ENCODE assay signal across 8 mouse cellular contexts in the genomic region with DNA sequence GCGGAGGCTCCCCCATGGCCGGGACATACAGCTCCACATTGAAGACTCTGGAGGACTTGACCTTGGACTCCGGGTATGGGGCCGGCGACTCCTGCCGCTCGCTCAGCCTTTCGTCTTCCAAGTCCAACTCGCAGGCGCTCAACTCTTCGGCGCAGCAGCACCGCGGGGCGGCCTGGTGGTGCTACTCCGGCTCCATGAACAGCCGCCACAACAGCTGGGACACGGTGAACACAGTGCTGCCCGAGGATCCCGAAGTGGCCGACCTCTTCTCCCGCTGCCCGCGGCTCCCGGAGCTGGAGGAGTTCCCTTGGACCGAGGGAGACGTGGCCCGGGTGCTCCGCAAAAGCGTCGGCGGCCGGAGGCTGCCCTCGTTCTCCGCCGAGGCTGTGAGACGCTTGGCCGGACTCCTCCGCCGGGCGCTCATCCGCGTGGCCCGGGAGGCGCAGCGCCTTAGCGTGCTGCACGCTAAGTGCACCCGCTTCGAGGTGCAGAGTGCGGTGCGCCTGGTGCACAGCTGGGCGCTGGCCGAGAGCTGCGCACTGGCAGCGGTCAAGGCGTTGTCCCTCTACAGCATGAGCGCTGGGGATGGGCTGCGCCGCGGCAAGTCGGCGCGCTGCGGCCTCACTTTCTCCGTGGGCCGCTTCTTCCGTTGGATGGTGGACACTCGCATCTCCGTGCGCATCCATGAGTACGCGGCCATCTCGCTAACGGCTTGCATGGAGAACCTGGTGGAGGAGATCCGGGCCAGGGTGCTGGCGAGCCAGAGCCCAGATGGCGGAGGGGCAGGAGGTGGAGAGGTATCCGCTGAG. TPM values are rescaled to one million over a fixed set of nuclear protein-coding genes. Genes with fewer than 3 reads are reported as not detected.
DNase-seq lines count a peak whose midpoint lies in the region; ATAC-seq and TF ChIP-seq lines count a peak whose summit lies in the region.

No protein-coding gene starts in this region.

- peak overlapping the region; percentile 99 for H3K4me2 ChIP-seq in forebrain, postnatal 0 days (ENCODE audit: low read depth)
- H3K4me2 ChIP-seq in lung, postnatal 0 days (replicated peaks; ENCODE audit: low read depth, low read length) = peak overlapping the region; percentile 97

- ATAC-seq in forebrain, postnatal 0 days = peak; percentile 36
- peak; percentile 49 for ATAC-seq in lung, postnatal 0 days

- H3K27ac ChIP-seq in ES-Bruce4 (ENCODE audit: insufficient read depth, low read length) = no peak overlapping the region
- H3K27ac ChIP-seq in forebrain, postnatal 0 days (ENCODE audit: low read depth, low read length) = no peak overlapping the region; the same call in 1 of the 2 replicates
- peak overlapping the region; percentile 82 for H3K27ac ChIP-seq in lung, postnatal 0 days (ENCODE audit: low read length)

- H3K4me1 ChIP-seq in ES-Bruce4 (ENCODE audit: control insufficient read depth, insufficient read depth, low read length) = no peaks in the 10 kb centered on the region
- H3K4me1 ChIP-seq in forebrain, postnatal 0 days (ENCODE audit: insufficient read depth) = peaks cover 17% of the 10 kb centered on the region
- H3K4me1 ChIP-seq in lung, postnatal 0 days (ENCODE audit: insufficient read depth, low read depth, low read length) = peaks cover 13% of the 10 kb centered on the region

- H3K4me3 ChIP-seq in ES-Bruce4 (ENCODE audit: low read depth, low read length) = peak overlapping the region; percentile 84
- H3K4me3 ChIP-seq in forebrain, postnatal 0 days (ENCODE audit: low read depth, low read length) = peak overlapping the region; percentile 55
- peak overlapping the region; percentile 62 for H3K4me3 ChIP-seq in lung, postnatal 0 days (ENCODE audit: low read depth, low read length)

- no peaks in the 10 kb centered on the region for H3K36me3 ChIP-seq in ES-Bruce4 (ENCODE audit: control insufficient read depth, insufficient read depth, low read length, poor library complexity, severe bottlenecking)
- no peaks in the 10 kb centered on the region for H3K36me3 ChIP-seq in forebrain, postnatal 0 days (ENCODE audit: insufficient read depth)
- H3K36me3 ChIP-seq in lung, postnatal 0 days (ENCODE audit: insufficient read depth, low read length) = no peaks in the 10 kb centered on the region

- peak overlapping the region; percentile 62 for H3K9ac ChIP-seq in ES-Bruce4 (ENCODE audit: low read depth, poor library complexity, severe bottlenecking)
- peak overlapping the region; percentile 41 for H3K9ac ChIP-seq in forebrain, postnatal 0 days
- peak overlapping the region; percentile 41; the same call in 1 of the 2 replicates for H3K9ac ChIP-seq in lung, postnatal 0 days (replicated peaks; ENCODE audit: low read depth)

- under 1% methylated on average over 79 of the region's 79 CpGs for WGBS in forebrain, postnatal 0 days
- WGBS in lung, postnatal 0 days = under 1% methylated on average over 63 of the region's 79 CpGs

- TF ChIP-seq CTCF in ES-Bruce4 (IDR thresholded peaks at IDR 0.05; ENCODE audit: low read depth, low read length) = no peak
- no peak; the same call in 1 of the 2 replicates for TF ChIP-seq CTCF in forebrain, postnatal 0 days (IDR thresholded peaks at IDR 0.05; ENCODE audit: low read depth)
- peak; percentile 47 for TF ChIP-seq CTCF in lung, postnatal 0 days (IDR thresholded peaks at IDR 0.05)

- H3K9me3 ChIP-seq in ES-Bruce4 (replicated peaks; ENCODE audit: control insufficient read depth, insufficient read depth, low read length, poor library complexity, severe bottlenecking) = no peaks in the 10 kb centered on the region
- no peaks in the 10 kb centered on the region for H3K9me3 ChIP-seq in forebrain, postnatal 0 days (ENCODE audit: low read length)
- H3K9me3 ChIP-seq in lung, postnatal 0 days (ENCODE audit: low read length) = no peaks in the 10 kb centered on the region

- no peak for TF ChIP-seq EP300 in ES-Bruce4 (IDR thresholded peaks at IDR 0.05; ENCODE audit: insufficient read depth, low read depth, low read length)
- TF ChIP-seq EP300 in lung, postnatal 0 days (IDR thresholded peaks at IDR 0.05) = no peak

- peaks cover 1% of the 10 kb centered on the region; the same call in 1 of the 2 replicates for H3K27me3 ChIP-seq in ES-Bruce4 (ENCODE audit: control insufficient read depth, insufficient read depth, low read length, poor library complexity, severe bottlenecking)
- H3K27me3 ChIP-seq in forebrain, postnatal 0 days (ENCODE audit: insufficient read depth, low read length) = no peaks in the 10 kb centered on the region
- no peaks in the 10 kb centered on the region for H3K27me3 ChIP-seq in lung, postnatal 0 days (replicated peaks; ENCODE audit: insufficient read depth, low read length)

- no peak for TF ChIP-seq POLR2A in ES-Bruce4 (IDR thresholded peaks at IDR 0.05; ENCODE audit: insufficient read depth, low read length)

- DNase-seq in cerebellum, adult 11 months = peak; percentile 13
- DNase-seq in forebrain, postnatal 0 days = peak; percentile 50
- DNase-seq in heart, postnatal 4 days = peak; percentile 75
- DNase-seq in layer of hippocampus, adult 8-10 months (ENCODE audit: low spot score in 2 of 2) = peak; percentile 10 to 35
- DNase-seq in lung, postnatal 0 days (ENCODE audit: low spot score) = peak; percentile 71
- peak; percentile 68 for DNase-seq in ovary, postnatal 36 days (ENCODE audit: low spot score)
- DNase-seq in thymus, postnatal 36 days = peak; percentile 31 to 77

RNA-seq across cellular contexts. Expression of gene Abtb2, which starts 0.8 kb away (rescaled TPM):
- polyA plus RNA-seq in ES-Bruce4 (2011; ENCODE audit: insufficient read depth, insufficient read length, low read depth, missing spikeins) = 3.9 and 4.2 TPM in 2 replicates
- total RNA-seq in forebrain, postnatal 0 days (2014; rRNA removed) = 13.9 and 16.9 TPM in 2 replicates
- polyA plus RNA-seq in forebrain, postnatal 0 days (2015; fragmentation: Nextera tagmentation; extraction: Ambion mirVana) = 6.5 TPM in 2 replicates
- total RNA-seq in heart, postnatal 4 days (2021) = 10 to 100 TPM; 23.6 to 25.6 TPM
- 10 to 100 TPM in 2 of 4 experiments, 1 to 10 TPM in 2; 8.8 to 10.6 (median 10.1) TPM for total RNA-seq in layer of hippocampus, adult 8-10 months (2022)
- 3.6 and 4.5 TPM in 2 replicates for polyA plus RNA-seq in lung, postnatal 0 days (2015; fragmentation: Nextera tagmentation; extraction: Ambion mirVana)

Comparison
In these comparisons a context has a peak if more than half of its experiments do, and no peak if none do; other contexts are left out.
1. DNase-seq: peak in every context shown above with its lines; median percentile 75 in heart, postnatal 4 days; 71 in lung, postnatal 0 days; 68 in ovary, postnatal 36 days; 54 in thymus, postnatal 36 days; 50 in forebrain, postnatal 0 days; 22 in layer of hippocampus, adult 8-10 months; 13 in cerebellum, adult 11 months.